Mouse (Mus musculus) gastrocnemius, postnatal 4 days (tissue): ENCODE measurements at regions not wholly inside any gene's neighbourhood (a gene's known extent, or its start where the extent isn't known, plus 50 kb on each side); places are given as distances from the start of the nearest gene placed in this dataset.

Source experiments
- DNase-seq, 2 experiments: peaks; one replicate each; pipeline ENCODE4 v3.0.0; 2021 to 2022; ENCODE audit warnings: low spot score in 2 of 2, mixed read lengths in 2 of 2

- DNase-seq: no peak
These were observed 151.3 kb upstream of the 4933402D24Rik start for GRCm38 (mm10) chr1:63920181-63920933.

- no peak for DNase-seq
These were observed 149.1 kb upstream of the 4933402D24Rik start for GRCm38 (mm10) chr1:63918200-63918599.

GRCm38 (mm10) chr1:63916907-63917650, 148.0 kb upstream of the 4933402D24Rik start:
- DNase-seq: no peak

- no peak for DNase-seq
These were observed 141.7 kb upstream of the 4933402D24Rik start for GRCm38 (mm10) chr1:63910765-63911164.

- no peak for DNase-seq
These were observed 140.1 kb upstream of the 4933402D24Rik start for GRCm38 (mm10) chr1:63909191-63909590.

GRCm38 (mm10) chr1:63903620-63904019, 134.6 kb upstream of the 4933402D24Rik start:
- DNase-seq: no peak

- peak in 1 of 2 experiments; percentile 28 for DNase-seq
These were observed 134.1 kb upstream of the 4933402D24Rik start for GRCm38 (mm10) chr1:63903201-63903600.

- peak in 1 of 2 experiments; percentile 51 for DNase-seq
These were observed 133.3 kb upstream of the 4933402D24Rik start for GRCm38 (mm10) chr1:63902391-63902790.

- DNase-seq: peak; percentile 19 to 45
These were observed 130.8 kb upstream of the 4933402D24Rik start for GRCm38 (mm10) chr1:63899631-63900577.

GRCm38 (mm10) chr1:63898766-63899165, 129.7 kb upstream of the 4933402D24Rik start:
- no peak for DNase-seq

GRCm38 (mm10) chr1:63897556-63897955, 128.5 kb upstream of the 4933402D24Rik start:
- DNase-seq: no peak

GRCm38 (mm10) chr1:63879570-63879969, 110.5 kb upstream of the 4933402D24Rik start:
- DNase-seq: no peak

- DNase-seq: peak in 1 of 2 experiments; percentile 45
These were observed 107.7 kb upstream of the 4933402D24Rik start for GRCm38 (mm10) chr1:63876589-63877251.

GRCm38 (mm10) chr1:63875297-63875962, 106.4 kb upstream of the 4933402D24Rik start:
- DNase-seq: no peak

- DNase-seq: no peak
These were observed 102.8 kb upstream of the 4933402D24Rik start for GRCm38 (mm10) chr1:63871831-63872230.

- no peak for DNase-seq
These were observed 100.3 kb upstream of the 4933402D24Rik start for GRCm38 (mm10) chr1:63869342-63869741.

GRCm38 (mm10) chr1:63857933-63858649, 89.0 kb upstream of the 4933402D24Rik start:
- no peak for DNase-seq

GRCm38 (mm10) chr1:63857468-63857867, 88.4 kb upstream of the 4933402D24Rik start:
- no peak for DNase-seq

- no peak for DNase-seq
These were observed 87.3 kb upstream of the 4933402D24Rik start for GRCm38 (mm10) chr1:63856366-63856765.
